Mouse (Mus musculus): ENCODE results near the gene Grin1. TPM values are rescaled to one million over a fixed set of nuclear protein-coding genes. Genes with fewer than 3 reads are reported as not detected.

Gene Grin1
- total RNA-seq, 2 experiments from 2014 or later, result 0.17 to 0.26 TPM

- DNase-seq (ENCODE audit: low spot score in 2 of 2), result no peak
Observed at GRCm38 (mm10) chr2:25287927-25288649, 30.9 kb downstream of the Grin1 start, which contains the start of gene Tmem210. Gene Tmem210, plus strand, starts transcription at chr2:25288145.

- no peak for DNase-seq (ENCODE audit: low spot score in 2 of 2)
Observed at GRCm38 (mm10) chr2:25286837-25287636, 31.9 kb downstream of the Grin1 start.

- no peak for DNase-seq (ENCODE audit: low spot score in 2 of 2)
Observed at GRCm38 (mm10) chr2:25286314-25286713, 32.7 kb downstream of the Grin1 start.

- DNase-seq (ENCODE audit: low spot score in 2 of 2), result no peak
Observed at GRCm38 (mm10) chr2:25285551-25285950, 33.4 kb downstream of the Grin1 start.

GRCm38 (mm10) chr2:25278928-25279882, 39.8 kb downstream of the Grin1 start:
- peak in 1 of 2 experiments; percentile 81 for DNase-seq (ENCODE audit: low spot score in 2 of 2)

- DNase-seq (ENCODE audit: low spot score in 2 of 2), result no peak
Observed at GRCm38 (mm10) chr2:25273010-25273409, 46.0 kb downstream of the Grin1 start.

GRCm38 (mm10) chr2:25272515-25272914, 46.5 kb downstream of the Grin1 start:
- DNase-seq (ENCODE audit: low spot score in 2 of 2), result no peak

GRCm38 (mm10) chr2:25271827-25272511, 47.0 kb downstream of the Grin1 start, which contains the start of the genes Ssna1 and Anapc2:
Gene Ssna1, minus strand, starts transcription at chr2:25272438.
Gene Anapc2, plus strand, starts transcription at chr2:25272478.
- peak; percentile 97 to 98 for DNase-seq (ENCODE audit: low spot score in 2 of 2)

GRCm38 (mm10) chr2:25267746-25268309, 51.2 kb downstream of the Grin1 start:
- DNase-seq (ENCODE audit: low spot score in 2 of 2), result no peak

GRCm38 (mm10) chr2:25267241-25267640, 51.7 kb downstream of the Grin1 start:
- DNase-seq (ENCODE audit: low spot score in 2 of 2), result no peak

- no peak for DNase-seq (ENCODE audit: low spot score in 2 of 2)
Observed at GRCm38 (mm10) chr2:25266720-25267119, 52.3 kb downstream of the Grin1 start.

GRCm38 (mm10) chr2:25265897-25266656, 52.9 kb downstream of the Grin1 start:
- DNase-seq (ENCODE audit: low spot score in 2 of 2), result no peak

- DNase-seq (ENCODE audit: low spot score in 2 of 2), result no peak
Observed at GRCm38 (mm10) chr2:25264851-25265250, 54.1 kb downstream of the Grin1 start.

GRCm38 (mm10) chr2:25264286-25264660, 54.7 kb downstream of the Grin1 start:
- no peak for DNase-seq (ENCODE audit: low spot score in 2 of 2)

GRCm38 (mm10) chr2:25263623-25264285, 55.2 kb downstream of the Grin1 start:
- no peak for DNase-seq (ENCODE audit: low spot score in 2 of 2)

GRCm38 (mm10) chr2:25262795-25263622, 56.0 kb downstream of the Grin1 start:
- DNase-seq (ENCODE audit: low spot score in 2 of 2), result peak in 1 of 2 experiments; percentile 46

- DNase-seq (ENCODE audit: low spot score in 2 of 2), result peak; percentile 64 to 91
Observed at GRCm38 (mm10) chr2:25262291-25262767, 56.7 kb downstream of the Grin1 start, which contains the start of gene Tprn. Gene Tprn, plus strand, starts transcription at chr2:25262618.

GRCm38 (mm10) chr2:25261870-25262269, 57.1 kb downstream of the Grin1 start:
- no peak for DNase-seq (ENCODE audit: low spot score in 2 of 2)

Measured in gastrocnemius, postnatal 4 days (tissue).